ENCODE assay signal across 8 mouse cellular contexts in the genomic region with DNA sequence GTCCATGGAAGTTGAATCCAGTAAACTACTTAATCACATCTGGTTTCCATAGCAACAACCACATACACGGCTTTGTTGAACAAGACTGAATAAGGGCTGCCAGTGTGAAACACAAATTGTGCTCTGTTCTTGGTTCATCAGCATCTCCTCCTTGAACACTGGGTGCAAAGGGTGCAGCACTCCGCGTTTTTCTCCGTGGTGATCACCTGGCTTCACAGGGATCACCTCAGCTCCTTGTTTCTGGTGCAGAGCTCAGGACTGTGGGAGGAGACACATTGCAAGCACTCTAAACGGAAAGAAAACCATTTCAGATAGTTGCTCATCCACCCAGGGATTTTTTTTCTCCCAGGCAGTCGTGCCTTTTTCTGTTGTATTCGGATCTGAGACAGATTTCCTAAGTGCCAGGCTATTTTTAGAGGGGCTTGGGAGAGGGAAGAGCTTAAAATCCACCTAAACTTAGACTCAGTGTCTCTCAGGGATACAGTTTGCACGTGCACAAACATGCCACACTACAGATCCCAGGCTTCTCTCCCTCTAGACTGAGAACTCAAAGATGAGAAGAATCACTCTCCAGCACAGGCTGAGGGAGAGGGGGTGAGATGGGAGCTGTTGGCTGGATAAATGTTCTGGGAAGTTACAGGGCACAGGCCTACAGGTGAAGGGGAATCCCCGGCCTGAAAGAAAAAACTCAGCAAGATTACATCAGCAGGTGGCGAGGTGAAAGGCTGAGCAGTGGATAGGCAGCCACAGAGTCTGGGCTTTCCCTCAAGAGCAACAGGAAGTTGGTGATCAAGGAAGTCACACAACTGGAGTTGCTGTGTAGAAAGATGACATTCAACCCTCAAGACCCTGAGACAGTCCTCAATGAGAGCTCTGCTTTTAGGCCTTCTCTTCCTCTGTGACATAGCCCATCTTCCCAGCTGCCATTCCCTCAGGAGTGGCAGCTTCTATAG. TPM values are rescaled to one million over a fixed set of nuclear protein-coding genes. Genes with fewer than 3 reads are reported as not detected.
DNase-seq lines count a peak whose midpoint lies in the region; ATAC-seq lines count a peak whose summit lies in the region.

No protein-coding gene starts in this region.

- 59% methylated on average over 10 of the region's 10 CpGs for WGBS in kidney, embryonic 14.5 days
- 58% methylated on average over 10 of the region's 10 CpGs for WGBS in kidney, embryonic 15.5 days
- 34% methylated on average over 10 of the region's 10 CpGs for WGBS in midbrain, embryonic 16.5 days

- DNase-seq in ZHBTc4 (ENCODE audit: low read depth, low spot score): peak; percentile 41
- DNase-seq in heart, adult 11 months: peak; percentile 96
- peak; percentile 49 for DNase-seq in layer of hippocampus, adult 9-11 months
- peak; percentile 42 to 73 for DNase-seq in thymus, adult 18-20 months
- DNase-seq in cerebellum, adult 11 months: no peak

- no peak overlapping the region for H3K4me3 ChIP-seq in kidney, embryonic 14.5 days (ENCODE audit: low read length)
- no peak overlapping the region for H3K4me3 ChIP-seq in kidney, embryonic 15.5 days (replicated peaks)
- H3K4me3 ChIP-seq in midbrain, embryonic 16.5 days (ENCODE audit: low read depth, low read length): no peak overlapping the region

- no peaks in the 10 kb centered on the region for H3K27me3 ChIP-seq in kidney, embryonic 14.5 days (ENCODE audit: control insufficient read depth, insufficient read depth, low read length)
- no peaks in the 10 kb centered on the region for H3K27me3 ChIP-seq in kidney, embryonic 15.5 days
- H3K27me3 ChIP-seq in midbrain, embryonic 16.5 days (ENCODE audit: control insufficient read depth, insufficient read depth, low read depth, low read length): no peaks in the 10 kb centered on the region

- no peak overlapping the region for H3K4me2 ChIP-seq in kidney, embryonic 14.5 days (replicated peaks; ENCODE audit: low read depth, low read length)
- no peak overlapping the region for H3K4me2 ChIP-seq in kidney, embryonic 15.5 days
- peak overlapping the region; percentile 38 for H3K4me2 ChIP-seq in midbrain, embryonic 16.5 days (ENCODE audit: low read length)

- H3K36me3 ChIP-seq in kidney, embryonic 14.5 days (ENCODE audit: control insufficient read depth, insufficient read depth, low read length): no peaks in the 10 kb centered on the region
- no peaks in the 10 kb centered on the region for H3K36me3 ChIP-seq in kidney, embryonic 15.5 days
- H3K36me3 ChIP-seq in midbrain, embryonic 16.5 days (ENCODE audit: control insufficient read depth, insufficient read depth, low read length): no peaks in the 10 kb centered on the region

- H3K9me3 ChIP-seq in kidney, embryonic 14.5 days (ENCODE audit: control insufficient read depth, low read length): no peaks in the 10 kb centered on the region; the same call in 1 of the 2 replicates
- no peaks in the 10 kb centered on the region for H3K9me3 ChIP-seq in kidney, embryonic 15.5 days (replicated peaks)
- no peaks in the 10 kb centered on the region; the same call in 1 of the 2 replicates for H3K9me3 ChIP-seq in midbrain, embryonic 16.5 days (replicated peaks; ENCODE audit: control insufficient read depth, low read length, poor library complexity, severe bottlenecking)

- H3K27ac ChIP-seq in kidney, embryonic 14.5 days (ENCODE audit: low read depth, low read length): no peak overlapping the region
- no peak overlapping the region for H3K27ac ChIP-seq in kidney, embryonic 15.5 days
- peak overlapping the region; percentile 69 for H3K27ac ChIP-seq in midbrain, embryonic 16.5 days (ENCODE audit: low read length)

- no peaks in the 10 kb centered on the region for H3K4me1 ChIP-seq in kidney, embryonic 14.5 days (ENCODE audit: control insufficient read depth, insufficient read depth, low read length)
- H3K4me1 ChIP-seq in kidney, embryonic 15.5 days: no peaks in the 10 kb centered on the region
- H3K4me1 ChIP-seq in midbrain, embryonic 16.5 days (ENCODE audit: control insufficient read depth, insufficient read depth, low read length): 0 out of 2 replicates have a peak, but pooled peaks cover 5% of the 10 kb centered on the region

- no peak overlapping the region for H3K9ac ChIP-seq in kidney, embryonic 14.5 days (ENCODE audit: low read depth, low read length)
- no peak overlapping the region for H3K9ac ChIP-seq in kidney, embryonic 15.5 days
- H3K9ac ChIP-seq in midbrain, embryonic 16.5 days (ENCODE audit: low read depth, low read length): no peak overlapping the region

- 0 out of 2 replicates have a peak, but pooled peaks have one; percentile 32 for ATAC-seq in kidney, embryonic 14.5 days (ENCODE audit: low FRiP score, low TSS enrichment)
- no peak for ATAC-seq in kidney, embryonic 15.5 days (replicated peaks; ENCODE audit: low FRiP score)
- ATAC-seq in midbrain, embryonic 16.5 days: peak; percentile 84

RNA-seq across cellular contexts. Expression of gene Gpcpd1, which starts 19.9 kb away (rescaled TPM):
- polyA plus RNA-seq in kidney, embryonic 14.5 days (2014; fragmentation: Nextera tagmentation; extraction: Ambion mirVana): 37.4 and 42.8 TPM in 2 replicates
- polyA plus RNA-seq in kidney, embryonic 15.5 days (2015; fragmentation: Nextera tagmentation; extraction: Ambion mirVana): 33.6 and 34.1 TPM in 2 replicates
- 77.5 and 86.7 TPM in 2 replicates for polyA plus RNA-seq in midbrain, embryonic 16.5 days (2015; fragmentation: Nextera tagmentation; extraction: Ambion mirVana)
